Comparison of ENCODE assay signal across 13 mouse cellular contexts in the genomic region with DNA sequence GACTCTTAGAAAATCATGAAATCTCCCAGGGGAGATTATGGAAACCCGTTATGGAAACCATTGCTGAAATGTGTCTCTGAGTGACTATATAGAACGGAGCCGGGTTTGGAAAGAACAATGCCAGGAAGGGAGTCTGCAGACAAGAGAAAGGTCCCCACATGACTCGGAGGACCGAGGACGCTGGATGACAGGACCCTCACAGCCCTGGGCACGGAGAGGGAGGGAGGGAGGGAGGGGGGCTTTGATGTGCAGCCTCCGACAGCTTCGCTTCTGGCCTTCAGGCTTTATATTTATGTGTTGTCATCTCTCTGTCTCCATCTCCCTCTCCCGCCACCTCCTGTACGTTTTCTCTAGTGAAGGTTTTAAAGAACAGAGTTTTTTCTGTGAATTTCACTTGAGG. TPM values are rescaled to one million over a fixed set of nuclear protein-coding genes. Genes with fewer than 3 reads are reported as not detected.
DNase-seq lines count a peak whose midpoint lies in the region; ATAC-seq and TF ChIP-seq lines count a peak whose summit lies in the region.
"Had no signal": no experiment of that assay in that cellular context is flagged by ENCODE, and none has a peak within 500 bp of the region (broad histone marks: within the 10 kb centered on the region; RNA-seq: fewer than 3 reads in every experiment).

No protein-coding gene starts in this region.

- no peaks in the 10 kb centered on the region for H3K27me3 ChIP-seq in lung, embryonic 14.5 days (ENCODE audit: insufficient read depth, low read length)
- H3K27me3 ChIP-seq in hindbrain, embryonic 14.5 days (ENCODE audit: control insufficient read depth, insufficient read depth, low read length) = no peaks in the 10 kb centered on the region
- H3K27me3 ChIP-seq in neural tube, embryonic 14.5 days (ENCODE audit: control insufficient read depth, insufficient read depth, low read length) = no peaks in the 10 kb centered on the region
- H3K27me3 ChIP-seq: limb, embryonic 15.5 days had no signal

- no peak overlapping the region for H3K4me3 ChIP-seq in lung, embryonic 14.5 days (ENCODE audit: low read depth, low read length)
- H3K4me3 ChIP-seq in hindbrain, embryonic 14.5 days (replicated peaks; ENCODE audit: low read length) = no peak overlapping the region
- no peak overlapping the region for H3K4me3 ChIP-seq in neural tube, embryonic 14.5 days (ENCODE audit: low read depth, low read length)
- H3K4me3 ChIP-seq: limb, embryonic 15.5 days had no signal

- H3K4me1 ChIP-seq in lung, embryonic 14.5 days (ENCODE audit: insufficient read depth) = no peaks in the 10 kb centered on the region
- peaks cover 29% of the 10 kb centered on the region for H3K4me1 ChIP-seq in hindbrain, embryonic 14.5 days (replicated peaks; ENCODE audit: control insufficient read depth, insufficient read depth, low read length)
- peaks cover 4% of the 10 kb centered on the region; the same call in 1 of the 2 replicates for H3K4me1 ChIP-seq in neural tube, embryonic 14.5 days (ENCODE audit: control insufficient read depth, insufficient read depth, low read length)

- WGBS in lung, embryonic 14.5 days = 33% methylated on average over 11 of the region's 11 CpGs
- WGBS in hindbrain, embryonic 14.5 days = 6% methylated on average over 10 of the region's 11 CpGs
- WGBS in neural tube, embryonic 14.5 days = 13% methylated on average over 11 of the region's 11 CpGs

- H3K4me2 ChIP-seq in lung, embryonic 14.5 days = peak overlapping the region; percentile 43
- H3K4me2 ChIP-seq in hindbrain, embryonic 14.5 days (replicated peaks) = peak overlapping the region; percentile 44
- peak overlapping the region; percentile 9; the same call in 1 of the 2 replicates for H3K4me2 ChIP-seq in neural tube, embryonic 14.5 days (ENCODE audit: low read depth, low read length)

- no peak for DNase-seq in frontal cortex, postnatal 36 days (ENCODE audit: low spot score in 2 of 2)
- DNase-seq in lung, embryonic 14.5 days = peak; percentile 23
- no peak for DNase-seq in lung, adult 18-20 months
- DNase-seq in hindbrain, embryonic 14.5 days (ENCODE audit: low spot score) = no peak
- no peak for DNase-seq in natural killer cell, adult 2 months (ENCODE audit: low spot score in 2 of 2)
- DNase-seq: layer of hippocampus, adult 9-11 months; thymus, postnatal 25 days had no signal

- no peak overlapping the region for H3K27ac ChIP-seq in lung, embryonic 14.5 days (ENCODE audit: low read depth)
- no peak overlapping the region for H3K27ac ChIP-seq in hindbrain, embryonic 14.5 days
- H3K27ac ChIP-seq in neural tube, embryonic 14.5 days (ENCODE audit: low read depth, low read length) = no peak overlapping the region
- H3K27ac ChIP-seq: limb, embryonic 15.5 days had no signal

- H3K36me3 ChIP-seq in lung, embryonic 14.5 days (ENCODE audit: insufficient read depth) = no peaks in the 10 kb centered on the region
- no peaks in the 10 kb centered on the region for H3K36me3 ChIP-seq in hindbrain, embryonic 14.5 days (replicated peaks; ENCODE audit: control insufficient read depth, insufficient read depth)
- H3K36me3 ChIP-seq in neural tube, embryonic 14.5 days (ENCODE audit: control insufficient read depth, insufficient read depth, low read length) = no peaks in the 10 kb centered on the region
- H3K36me3 ChIP-seq: limb, embryonic 15.5 days had no signal

- H3K9ac ChIP-seq in lung, embryonic 14.5 days = no peak overlapping the region; the same call in 1 of the 2 replicates
- 0 out of 2 replicates have a peak overlapping the region, but pooled peaks have one; percentile 37 for H3K9ac ChIP-seq in hindbrain, embryonic 14.5 days
- H3K9ac ChIP-seq in neural tube, embryonic 14.5 days (replicated peaks; ENCODE audit: low read depth, low read length) = 0 out of 2 replicates have a peak overlapping the region, but pooled peaks have one; percentile 21
- H3K9ac ChIP-seq: limb, embryonic 15.5 days had no signal

- TF ChIP-seq CTCF in lung, embryonic 14.5 days (IDR thresholded peaks at IDR 0.05; ENCODE audit: low read depth) = no peak

- peak; percentile 53; the same call in 1 of the 2 replicates for ATAC-seq in frontal cortex, adult (ENCODE audit: low TSS enrichment)
- ATAC-seq in lung, embryonic 14.5 days (ENCODE audit: insufficient read depth) = no peak
- ATAC-seq in hindbrain, embryonic 14.5 days (ENCODE audit: low FRiP score) = no peak
- ATAC-seq in neural tube, embryonic 14.5 days (ENCODE audit: low read depth) = no peak
- ATAC-seq in monocyte, adult 5-6 weeks (replicated peaks; ENCODE audit: insufficient number of reproducible peaks, low FRiP score, low TSS enrichment, poor library complexity, severe bottlenecking) = no peak

- H3K9me3 ChIP-seq in lung, embryonic 14.5 days (ENCODE audit: low read depth, low read length) = no peaks in the 10 kb centered on the region
- no peaks in the 10 kb centered on the region for H3K9me3 ChIP-seq in hindbrain, embryonic 14.5 days (ENCODE audit: control insufficient read depth, low read length)
- H3K9me3 ChIP-seq in neural tube, embryonic 14.5 days (ENCODE audit: control insufficient read depth, low read length) = no peaks in the 10 kb centered on the region
- H3K9me3 ChIP-seq: G1E; limb, embryonic 15.5 days had no signal

RNA-seq across cellular contexts. Expression of a gene that starts 11.5 kb away (rescaled TPM):
- 6.0 and 6.2 TPM in 2 replicates for polyA plus RNA-seq in lung, embryonic 14.5 days (2014; fragmentation: Nextera tagmentation; extraction: Ambion mirVana)
- 3.1 and 4.6 TPM in 2 replicates for polyA plus RNA-seq in hindbrain, embryonic 14.5 days (2014; fragmentation: Nextera tagmentation; extraction: Ambion mirVana)
- 3.5 and 3.8 TPM in 2 replicates for polyA plus RNA-seq in neural tube, embryonic 14.5 days (2014; fragmentation: Nextera tagmentation; extraction: Ambion mirVana)
- 36.9 to 41.1 TPM (median 37.0 TPM) in 3 replicates for total RNA-seq in monocyte, adult 5-6 weeks (2017)

RNA-seq across cellular contexts. Expression of a gene that starts 53.1 kb away (rescaled TPM):
- polyA plus RNA-seq in lung, embryonic 14.5 days (2014; fragmentation: Nextera tagmentation; extraction: Ambion mirVana) = 6.8 and 7.4 TPM in 2 replicates
- 6.3 and 6.6 TPM in 2 replicates for polyA plus RNA-seq in hindbrain, embryonic 14.5 days (2014; fragmentation: Nextera tagmentation; extraction: Ambion mirVana)
- polyA plus RNA-seq in neural tube, embryonic 14.5 days (2014; fragmentation: Nextera tagmentation; extraction: Ambion mirVana) = 2.6 and 5.2 TPM in 2 replicates
- 0.48 TPM in 1 of 3 replicates, not detected in the others for total RNA-seq in monocyte, adult 5-6 weeks (2017)
- total RNA-seq: G1E; megakaryocyte, adult 5-6 weeks had no signal
